Mouse (Mus musculus) MEL (cell line): ENCODE results near the gene Gm26897. TPM values are rescaled to one million over a fixed set of nuclear protein-coding genes. Genes with fewer than 3 reads are reported as not detected.

Experiments used
- DNase-seq: peaks from one replicate; pipeline ENCODE4 v3.0.0; 2011; ENCODE audit warnings: low read depth, low spot score
- H3K27ac ChIP-seq: 2 replicates; pipeline ENCODE4 v1.5.1; 2012; ENCODE audit warnings: low read depth, mild to moderate bottlenecking, control low read depth, low read length, moderate library complexity; ENCODE audit not compliant: control insufficient read depth
- H3K27me3 ChIP-seq, 2 experiments: fragments of 150-350 bp in 1 of 2; sonication (generic) in 1 of 2; 2 replicates each; pipeline ENCODE4 v1.6.1; 2012; ENCODE audit warnings: low read length in 2 of 2, mild to moderate bottlenecking in 2 of 2, improper control_type of control experiment in 1 of 2, moderate library complexity in 1 of 2; ENCODE audit not compliant: insufficient read depth in 2 of 2, control insufficient read depth in 1 of 2
- H3K36me3 ChIP-seq, 2 experiments: 2 replicates each; pipeline ENCODE4 v1.6.1; 2012 to 2014; ENCODE audit warnings: low read length in 2 of 2, improper control_type of control experiment in 1 of 2, inconsistent platforms in 1 of 2, mild to moderate bottlenecking in 1 of 2; ENCODE audit not compliant: insufficient read depth in 2 of 2, control insufficient read depth in 1 of 2
- H3K4me1 ChIP-seq, 2 experiments: fragments of 150-350 bp in 1 of 2; sonication (generic) in 1 of 2; 2 replicates each; pipeline ENCODE4 v1.6.1; 2012; ENCODE audit warnings: low read length in 2 of 2, improper control_type of control experiment in 1 of 2, mild to moderate bottlenecking in 1 of 2; ENCODE audit not compliant: insufficient read depth in 2 of 2, control insufficient read depth in 1 of 2
- H3K4me3 ChIP-seq, 2 experiments: fragments of 150-350 bp in 1 of 2; sonication (generic) in 1 of 2; 2 replicates each; pipeline ENCODE4 v1.5.1; 2012; ENCODE audit warnings: low read depth in 2 of 2, low read length in 2 of 2, mild to moderate bottlenecking in 2 of 2, moderate library complexity in 2 of 2, control low read depth in 1 of 2, improper control_type of control experiment in 1 of 2; ENCODE audit not compliant: control insufficient read depth in 1 of 2, insufficient read depth in 1 of 2
- H3K79me2 ChIP-seq: 2 replicates; pipeline ENCODE4 v1.6.1; 2012; ENCODE audit warnings: mild to moderate bottlenecking, low read length, moderate library complexity; ENCODE audit not compliant: control insufficient read depth, poor library complexity, insufficient read depth
- H3K9ac ChIP-seq: 2 replicates; pipeline ENCODE4 v1.6.1; 2012; ENCODE audit warnings: low read depth, mild to moderate bottlenecking, control low read depth, low read length, moderate library complexity; ENCODE audit not compliant: control insufficient read depth, poor library complexity, severe bottlenecking
- H3K9me3 ChIP-seq: fragments of 150-350 bp; sonication (generic); replicated peaks from 2 replicates; pipeline ENCODE4 v1.6.1; 2012; ENCODE audit warnings: mild to moderate bottlenecking, low read length, improper control_type of control experiment, moderate library complexity; ENCODE audit not compliant: insufficient read depth
- BHLHE40 ChIP-seq: IDR thresholded peaks from 2 replicates; pipeline ENCODE4 v1.6.1; 2012; ENCODE audit warnings: low read depth, mild to moderate bottlenecking, inconsistent platforms, low read length, improper control_type of control experiment, borderline replicate concordance
- CHD1 ChIP-seq: IDR thresholded peaks from 2 replicates; pipeline ENCODE4 v1.6.1; 2012; ENCODE audit warnings: low read depth, mild to moderate bottlenecking, inconsistent platforms, low read length, improper control_type of control experiment
- CTCF ChIP-seq, 3 experiments: IDR thresholded peaks in 2 of 3; conservative IDR thresholded peaks in 1 of 3; 2 replicates each; pipeline ENCODE4 v1.5.1; 2011 to 2012; ENCODE audit warnings: low read length in 3 of 3, low read depth in 2 of 3, mild to moderate bottlenecking in 2 of 3, improper control_type of control experiment in 1 of 3, inconsistent platforms in 1 of 3, mixed read lengths in 1 of 3, moderate library complexity in 1 of 3; ENCODE audit not compliant: control insufficient read depth in 1 of 3, insufficient read depth in 1 of 3, poor library complexity in 1 of 3, severe bottlenecking in 1 of 3
- E2F4 ChIP-seq: IDR thresholded peaks from 2 replicates; pipeline ENCODE4 v1.6.1; 2011; ENCODE audit warnings: low read depth, low read length, improper control_type of control experiment, borderline replicate concordance
- ELF1 ChIP-seq: IDR thresholded peaks from 2 replicates; pipeline ENCODE4 v1.6.1; 2014; ENCODE audit warnings: low read depth, mild to moderate bottlenecking, inconsistent platforms, low read length, improper control_type of control experiment, moderate library complexity
- ETS1 ChIP-seq: IDR thresholded peaks from 2 replicates; pipeline ENCODE4 v1.6.1; 2012; ENCODE audit warnings: low read depth, mild to moderate bottlenecking, inconsistent platforms, low read length, improper control_type of control experiment, moderate library complexity
- GABPA ChIP-seq: IDR thresholded peaks from 2 replicates; pipeline ENCODE4 v1.6.1; 2012; ENCODE audit warnings: low read depth, mild to moderate bottlenecking, inconsistent platforms, low read length, improper control_type of control experiment, moderate library complexity
- GATA1 ChIP-seq: IDR thresholded peaks from 2 replicates; pipeline ENCODE4 v1.6.1; 2011; ENCODE audit warnings: low read depth, low read length, improper control_type of control experiment
- HCFC1 ChIP-seq: IDR thresholded peaks from 2 replicates; pipeline ENCODE4 v1.6.1; 2012; ENCODE audit warnings: low read depth, mild to moderate bottlenecking, inconsistent platforms, low read length, improper control_type of control experiment, moderate library complexity
- MAX ChIP-seq: IDR thresholded peaks from 2 replicates; pipeline ENCODE4 v1.6.1; 2011; ENCODE audit warnings: low read length, improper control_type of control experiment
- MYB ChIP-seq: IDR thresholded peaks from 2 replicates; pipeline ENCODE4 v1.6.1; 2011; ENCODE audit warnings: mild to moderate bottlenecking, low read depth, low read length, improper control_type of control experiment
- NELFE ChIP-seq: IDR thresholded peaks from 2 replicates; pipeline ENCODE4 v1.6.1; 2011; ENCODE audit warnings: low read depth, low read length, improper control_type of control experiment
- NRF1 ChIP-seq: IDR thresholded peaks from 2 replicates; pipeline ENCODE4 v1.6.1; 2014; ENCODE audit warnings: low read depth, mild to moderate bottlenecking, inconsistent platforms, low read length, improper control_type of control experiment, moderate library complexity; ENCODE audit not compliant: poor library complexity, insufficient read depth, severe bottlenecking
- POLR2AphosphoS2 ChIP-seq: IDR thresholded peaks from 2 replicates; pipeline ENCODE4 v1.6.1; 2011; ENCODE audit warnings: low read length, improper control_type of control experiment
- RCOR1 ChIP-seq: IDR thresholded peaks from 2 replicates; pipeline ENCODE4 v1.6.1; 2012; ENCODE audit warnings: low read depth, mild to moderate bottlenecking, inconsistent platforms, low read length, improper control_type of control experiment
- SIN3A ChIP-seq: IDR thresholded peaks from 2 replicates; pipeline ENCODE4 v1.6.1; 2012; ENCODE audit warnings: low read length, improper control_type of control experiment, inconsistent platforms
- SMC3 ChIP-seq: IDR thresholded peaks from 2 replicates; pipeline ENCODE4 v1.6.1; 2011; ENCODE audit warnings: low read depth, low read length, improper control_type of control experiment
- TAL1 ChIP-seq: IDR thresholded peaks from 2 replicates; pipeline ENCODE4 v1.6.1; 2012; ENCODE audit warnings: mild to moderate bottlenecking, inconsistent platforms, low read length, moderate library complexity, mixed read lengths
- TBP ChIP-seq: IDR thresholded peaks from 2 replicates; pipeline ENCODE4 v1.8.0; 2011; ENCODE audit warnings: low read depth, low read length, improper control_type of control experiment
- TCF12 ChIP-seq: IDR thresholded peaks from 2 replicates; pipeline ENCODE4 v1.6.1; 2014; ENCODE audit warnings: low read depth, mild to moderate bottlenecking, inconsistent platforms, low read length, improper control_type of control experiment, moderate library complexity
- USF2 ChIP-seq, 2 experiments: IDR thresholded peaks; 2 replicates each; pipeline ENCODE4 v1.6.1; 2011 to 2012; ENCODE audit warnings: improper control_type of control experiment in 2 of 2, low read length in 2 of 2, borderline replicate concordance in 1 of 2, inconsistent platforms in 1 of 2, low read depth in 1 of 2, mild to moderate bottlenecking in 1 of 2; ENCODE audit not compliant: insufficient read depth in 1 of 2
- ZC3H11A ChIP-seq: IDR thresholded peaks from 2 replicates; pipeline ENCODE4 v1.6.1; 2012; ENCODE audit warnings: low read depth, mild to moderate bottlenecking, inconsistent platforms, low read length, improper control_type of control experiment
- ZMIZ1 ChIP-seq: IDR thresholded peaks from 2 replicates; pipeline ENCODE4 v1.6.1; 2012; ENCODE audit warnings: low read depth, mild to moderate bottlenecking, inconsistent platforms, low read length, improper control_type of control experiment, moderate library complexity
- polyA plus RNA-seq, 2 experiments: library from polyadenylated mRNA; stranded (reverse) in 1 of 2; unstranded in 1 of 2; fragments of >175 nt in 1 of 2; fragments of >200 nt in 1 of 2; gene quantifications; 2 replicates each; pipeline versions ENCODE4 v1.2.1 to v1.2.4; 2012; ENCODE audit warnings: low replicate concordance in 2 of 2, low read depth in 1 of 2; ENCODE audit not compliant: insufficient read length in 2 of 2, insufficient read depth in 1 of 2, missing spikeins in 1 of 2
- total RNA-seq: library from RNA; depleted of rRNA; stranded (reverse); fragments of 300-350 nt; gene quantifications from 2 replicates; pipeline ENCODE4 v1.2.3, GENCODE M21; 2012

The Gm26897 gene
- total and polyA plus RNA-seq, 3 experiments, result not detected

DNA sequence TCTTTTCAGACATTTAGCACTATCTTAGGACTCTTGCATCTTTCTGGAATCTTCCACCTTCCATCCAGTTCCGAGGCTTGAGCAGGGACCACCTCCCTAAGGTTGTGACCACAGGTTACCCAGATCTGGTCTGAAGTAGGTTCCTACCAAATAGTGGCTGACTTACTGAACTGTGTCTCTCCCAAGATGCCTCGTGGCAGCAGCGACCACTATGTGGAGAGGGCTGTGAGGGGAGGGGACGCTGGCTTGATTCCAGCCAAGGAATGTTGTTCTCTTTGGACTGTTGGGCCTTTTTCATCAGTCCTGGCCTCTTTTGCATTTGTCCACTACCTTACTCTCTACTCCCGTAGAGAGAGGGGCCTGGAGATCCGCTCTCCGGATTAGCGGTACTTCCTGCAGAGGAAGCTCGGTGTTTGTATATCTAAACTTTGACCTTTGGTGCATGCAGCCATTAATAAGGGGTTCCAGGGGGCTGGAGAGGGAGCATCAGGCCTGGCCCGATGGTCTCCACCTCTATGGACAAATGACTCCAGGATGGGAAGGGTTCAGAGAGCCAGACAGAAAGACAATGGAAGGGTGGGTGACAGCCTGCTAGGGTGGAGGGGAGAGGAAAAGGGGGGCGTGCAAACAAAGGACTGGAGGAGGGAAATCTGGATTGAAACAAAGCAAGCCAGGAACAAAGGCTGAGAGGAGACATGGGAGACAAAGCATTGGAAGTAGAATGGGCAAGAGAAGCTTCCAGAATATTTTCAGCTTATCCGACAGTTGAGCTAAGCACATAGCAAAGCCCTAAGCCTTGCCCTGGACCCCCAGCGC is 39.1 kb downstream of the Gm26897 start:
- no peak for DNase-seq
- no peak overlapping the region for H3K4me3 ChIP-seq
- TF ChIP-seq SMC3, result no peak
- TF ChIP-seq MYB, result no peak
- TF ChIP-seq ETS1, result no peak
- TF ChIP-seq ZMIZ1, result no peak
- TF ChIP-seq GABPA, result no peak
- TF ChIP-seq TBP, result no peak
- no peak for TF ChIP-seq TCF12
- no peak for TF ChIP-seq RCOR1
- TF ChIP-seq MAX, result no peak
- TF ChIP-seq HCFC1, result no peak
- TF ChIP-seq NRF1, result no peak
- no peak for TF ChIP-seq USF2 (IDR thresholded peaks at IDR 0.05; ENCODE audit: borderline replicate concordance in 1 of 2, insufficient read depth in 1 of 2, low read depth in 1 of 2, low read length in 2 of 2)
- no peak for TF ChIP-seq CTCF (IDR thresholded peaks at IDR 0.05 in 2 of 3, conservative IDR thresholded peaks at IDR 0.05 in 1 of 3; ENCODE audit: control insufficient read depth in 1 of 3, insufficient read depth in 1 of 3, low read depth in 2 of 3, low read length in 3 of 3, poor library complexity in 1 of 3, severe bottlenecking in 1 of 3)

GRCm38 (mm10) chr5:111773407-111773733 is 39.6 kb downstream of the Gm26897 start:
- Histone ChIP-seq H3K9me3 (no peaks in the 10 kb centered on the region), H3K9ac (no peak overlapping the region), H3K27ac (no peak overlapping the region), H3K4me3 (no peak overlapping the region), H3K27me3 (no peaks in the 10 kb centered on the region), H3K36me3 (no peaks in the 10 kb centered on the region), H3K79me2 (no peaks in the 10 kb centered on the region), H3K4me1 (no peaks in the 10 kb centered on the region)
- no peak for DNase-seq
- no peak for TF ChIP-seq GATA1
- TF ChIP-seq CHD1, result no peak
- no peak for TF ChIP-seq BHLHE40
- TF ChIP-seq ZC3H11A, result no peak
- TF ChIP-seq ZMIZ1, result no peak
- TF ChIP-seq NELFE, result no peak
- TF ChIP-seq TAL1, result no peak
- no peak for TF ChIP-seq SMC3
- TF ChIP-seq POLR2AphosphoS2, result no peak
- no peak for TF ChIP-seq E2F4
- TF ChIP-seq NRF1, result no peak
- TF ChIP-seq TCF12, result no peak
- TF ChIP-seq ELF1, result no peak
- no peak for TF ChIP-seq USF2 (IDR thresholded peaks at IDR 0.05; ENCODE audit: borderline replicate concordance in 1 of 2, insufficient read depth in 1 of 2, low read depth in 1 of 2, low read length in 2 of 2)
- no peak for TF ChIP-seq SIN3A

More for the DNA sequence above, 39.1 kb downstream of the Gm26897 start:
- Histone ChIP-seq H3K9ac (no peak overlapping the region), H3K79me2 (no peaks in the 10 kb centered on the region), H3K9me3 (no peaks in the 10 kb centered on the region), H3K4me1 (no peaks in the 10 kb centered on the region), H3K36me3 (no peaks in the 10 kb centered on the region), H3K27me3 (no peaks in the 10 kb centered on the region), H3K27ac (no peak overlapping the region)
